Mouse (Mus musculus) retina, postnatal 7 days (tissue): ENCODE measurements around the gene Dclk2.

Experiments used
- DNase-seq: peaks from one replicate; pipeline ENCODE4 v3.0.0-alpha.2; 2012; ENCODE audit warnings: low read depth, low spot score

Gene Dclk2

GRCm38 (mm10) chr3:86920343-86921083, at the start of gene Dclk2:
Gene Dclk2 (minus strand): TSS chr3:86920852.
- DNase-seq = peak; percentile 61

GRCm38 (mm10) chr3:86962665-86963435, 42.2 kb upstream of the Dclk2 start:
- DNase-seq = no peak

GRCm38 (mm10) chr3:86961395-86961669, 40.7 kb upstream of the Dclk2 start:
- no peak for DNase-seq

DNA sequence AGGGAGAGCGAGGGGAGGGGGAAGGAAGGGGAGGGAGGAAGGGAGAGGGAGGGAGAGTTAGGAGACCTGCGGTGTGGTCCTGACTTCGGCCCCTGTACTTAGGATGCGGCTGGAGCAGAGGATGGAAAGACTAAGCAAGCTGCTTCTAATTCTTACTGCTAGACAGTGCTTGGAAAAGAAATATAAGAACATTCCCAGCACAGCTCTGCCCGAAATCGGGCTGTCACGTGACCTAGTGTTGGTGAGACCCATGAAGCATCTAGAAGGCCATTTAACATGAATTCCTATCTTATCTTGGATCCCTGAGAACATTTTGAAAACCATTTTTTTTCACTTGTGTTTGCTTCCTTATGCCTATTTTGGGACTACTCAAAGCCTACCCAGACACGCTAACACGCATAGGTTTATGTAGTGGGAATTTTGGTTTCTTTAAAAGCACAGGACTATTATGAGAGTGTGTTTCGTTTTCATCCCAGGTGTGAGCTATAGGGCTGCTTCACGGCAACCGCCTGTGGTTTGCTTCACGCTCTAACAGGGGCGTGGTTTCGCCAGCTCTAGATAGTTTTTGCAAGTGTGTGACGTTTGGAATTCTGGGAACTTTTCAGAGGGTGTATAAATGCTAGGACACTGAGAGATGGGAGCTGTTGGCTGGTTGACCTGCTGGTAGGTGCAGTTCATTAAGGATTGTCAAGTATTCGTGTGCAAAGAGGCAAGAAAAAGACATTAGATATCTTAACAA, 40.2 kb upstream of the Dclk2 start:
- DNase-seq = no peak

DNA sequence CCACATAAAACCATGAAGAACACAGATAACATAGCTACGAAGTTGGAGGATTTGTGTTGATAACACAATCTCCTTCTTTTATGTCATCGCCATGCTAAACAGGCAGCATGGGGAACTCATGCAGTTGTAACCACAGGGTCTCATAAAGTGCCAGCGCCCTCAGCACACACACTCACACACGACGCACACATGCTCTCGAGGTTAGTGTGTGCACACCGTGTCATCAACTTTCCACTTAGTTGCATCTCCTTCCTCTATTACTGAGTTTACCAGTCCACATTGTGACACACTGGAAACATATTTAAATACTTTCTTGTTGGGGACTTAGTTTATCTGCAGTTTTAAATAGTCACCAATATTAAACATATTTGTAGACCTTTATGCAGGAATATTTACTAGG, 38.4 kb upstream of the Dclk2 start:
- no peak for DNase-seq

DNA sequence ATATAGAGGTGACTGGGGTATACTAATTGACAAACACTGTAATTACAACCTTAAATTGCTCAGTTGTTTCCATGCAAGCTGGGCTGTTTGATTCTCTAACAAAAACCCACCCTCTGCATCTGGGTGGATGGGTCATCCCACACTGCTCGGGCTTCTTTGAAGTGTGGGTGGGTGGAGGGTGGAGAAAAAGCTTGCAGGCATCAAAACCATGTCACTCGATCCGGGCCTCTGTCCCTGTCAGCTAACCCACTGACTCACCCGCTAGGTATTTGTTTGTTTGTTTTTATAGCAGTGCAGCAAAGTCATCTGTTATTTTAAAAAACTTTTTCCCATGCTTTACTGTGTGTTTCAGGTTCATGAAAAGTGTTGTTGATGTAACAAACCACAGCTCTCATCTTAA, 34.7 kb upstream of the Dclk2 start:
- no peak for DNase-seq

- no peak for DNase-seq
Observed at GRCm38 (mm10) chr3:86954521-86954920, 33.9 kb upstream of the Dclk2 start.

- DNase-seq = no peak
Observed at GRCm38 (mm10) chr3:86953819-86954218, 33.2 kb upstream of the Dclk2 start.

DNA sequence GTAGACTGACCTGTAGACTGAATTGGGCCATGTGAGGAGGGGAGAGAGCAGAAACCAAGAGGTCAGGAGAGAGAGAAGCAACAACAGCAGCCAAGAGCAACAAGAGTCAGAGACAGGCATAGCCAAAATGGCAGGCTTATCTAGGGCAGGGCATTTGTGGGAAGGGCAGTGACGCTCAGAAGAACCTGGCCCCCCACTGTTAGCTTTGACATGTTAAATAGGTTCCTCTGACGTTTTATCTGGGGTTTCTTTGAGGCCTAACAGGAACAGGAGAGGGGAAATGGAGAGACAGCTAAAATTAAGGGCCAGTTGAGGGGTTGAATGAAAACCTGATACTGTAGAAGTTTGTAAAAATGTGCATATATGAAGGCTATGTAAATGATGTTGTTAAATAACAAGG, 30.0 kb upstream of the Dclk2 start:
- no peak for DNase-seq

DNA sequence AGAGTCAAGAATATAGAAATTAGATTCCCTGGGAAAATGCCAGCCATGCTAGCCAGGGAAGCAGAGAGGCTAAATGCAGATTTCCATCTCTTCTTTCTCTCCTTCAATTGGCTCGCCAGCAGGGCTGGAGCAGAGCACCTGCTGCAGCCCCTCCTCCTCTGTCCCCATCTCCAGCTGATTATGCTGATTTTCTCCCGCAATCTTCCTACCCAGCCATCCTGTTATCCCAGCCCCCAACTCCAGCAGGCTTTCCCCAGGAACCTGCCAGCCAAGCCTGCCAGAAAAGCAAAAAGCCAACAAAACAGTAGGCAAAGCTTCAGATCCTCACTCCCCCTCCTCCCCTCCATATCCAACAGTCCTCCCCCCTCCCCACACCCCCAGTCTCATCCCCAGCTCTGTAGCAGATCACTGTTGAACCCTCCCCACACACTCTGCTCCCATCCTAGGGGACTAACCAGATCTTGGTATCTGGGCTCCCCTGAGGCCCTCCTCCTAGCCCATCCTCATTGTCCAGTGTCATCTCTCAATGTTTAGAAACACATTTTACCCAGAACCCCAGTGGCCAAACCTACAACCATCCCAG, 15.7 kb upstream of the Dclk2 start:
- no peak for DNase-seq

- no peak for DNase-seq
Observed at GRCm38 (mm10) chr3:86933446-86933845, 12.8 kb upstream of the Dclk2 start.

- DNase-seq = no peak
Observed at GRCm38 (mm10) chr3:86923686-86924085, 3.0 kb upstream of the Dclk2 start.

DNA sequence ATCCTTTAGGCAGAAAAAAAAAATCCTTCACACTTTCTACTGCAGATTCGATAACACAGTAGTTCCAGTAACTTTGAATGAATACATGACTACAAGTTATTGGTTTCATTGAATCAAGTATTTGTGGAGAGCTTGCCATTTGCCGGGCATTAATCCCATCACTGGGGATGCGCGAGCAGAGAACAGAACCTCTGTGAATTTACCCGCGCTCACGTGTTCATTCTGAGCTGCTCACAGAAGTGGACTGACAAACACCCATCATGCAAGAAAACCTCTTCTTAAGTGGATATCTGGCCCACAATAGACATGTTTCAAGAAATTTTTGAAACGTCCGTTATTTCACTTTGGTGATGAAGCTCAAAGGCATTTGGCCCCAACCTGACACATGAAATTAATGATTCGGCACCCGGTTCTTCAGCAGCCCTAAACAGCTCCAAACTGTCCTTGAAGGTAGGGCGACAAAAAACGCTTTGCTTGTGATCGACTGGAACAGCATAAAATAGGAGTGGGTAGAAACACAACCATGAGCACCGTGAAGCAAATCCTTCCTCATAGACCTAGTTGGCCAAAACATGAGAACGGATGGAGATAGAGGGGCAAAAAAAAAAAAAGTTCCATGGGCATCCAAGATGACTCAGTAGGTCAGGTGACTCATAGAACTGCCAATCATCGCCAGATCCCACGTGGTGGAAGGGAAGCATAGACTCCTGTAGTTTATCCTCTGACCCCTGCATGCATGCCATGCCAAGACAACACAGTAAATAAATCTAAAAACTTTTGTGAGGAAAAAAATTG, 726 bp upstream of the Dclk2 start:
- no peak for DNase-seq

DNA sequence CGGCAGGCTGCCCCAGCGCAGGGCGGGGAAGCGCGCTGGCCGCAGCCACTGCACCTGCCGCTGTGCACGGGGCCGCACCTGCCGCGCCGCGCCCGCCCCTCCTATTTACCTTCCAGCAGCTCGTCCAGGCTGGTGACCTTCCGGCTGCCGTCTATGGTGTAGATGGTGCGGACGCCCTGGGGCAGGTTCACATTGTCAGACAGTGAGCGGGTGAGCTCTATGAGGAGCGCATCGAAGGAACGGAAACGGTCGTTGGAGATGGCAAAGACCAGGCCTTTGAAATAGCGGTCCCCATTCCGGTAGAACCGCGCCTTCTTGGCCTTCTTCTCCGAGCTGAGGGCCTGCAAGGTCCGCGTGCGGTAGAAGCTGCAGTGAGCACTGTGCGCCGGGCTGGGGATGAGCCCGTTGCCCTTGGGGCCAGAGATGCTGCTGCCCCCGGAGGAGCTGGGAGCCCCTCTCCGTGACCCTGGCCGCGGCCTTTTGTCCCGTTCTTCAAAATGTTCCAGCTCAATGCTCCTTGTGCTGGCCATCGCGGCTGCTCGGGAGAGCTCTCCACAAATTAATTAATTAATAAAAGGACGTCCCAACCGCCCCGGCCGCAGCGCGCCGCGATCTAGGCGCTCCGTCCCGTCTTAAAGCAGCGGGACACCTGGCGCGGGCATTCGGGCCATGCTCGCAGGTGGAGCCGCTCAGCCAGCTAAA, 860 bp downstream of the Dclk2 start:
- DNase-seq = peak; percentile 21

GRCm38 (mm10) chr3:86917048-86917447, 3.6 kb downstream of the Dclk2 start:
- DNase-seq = no peak

- no peak for DNase-seq
Observed at GRCm38 (mm10) chr3:86916626-86917025, 4.0 kb downstream of the Dclk2 start.

- no peak for DNase-seq
Observed at GRCm38 (mm10) chr3:86915291-86915690, 5.4 kb downstream of the Dclk2 start.

DNA sequence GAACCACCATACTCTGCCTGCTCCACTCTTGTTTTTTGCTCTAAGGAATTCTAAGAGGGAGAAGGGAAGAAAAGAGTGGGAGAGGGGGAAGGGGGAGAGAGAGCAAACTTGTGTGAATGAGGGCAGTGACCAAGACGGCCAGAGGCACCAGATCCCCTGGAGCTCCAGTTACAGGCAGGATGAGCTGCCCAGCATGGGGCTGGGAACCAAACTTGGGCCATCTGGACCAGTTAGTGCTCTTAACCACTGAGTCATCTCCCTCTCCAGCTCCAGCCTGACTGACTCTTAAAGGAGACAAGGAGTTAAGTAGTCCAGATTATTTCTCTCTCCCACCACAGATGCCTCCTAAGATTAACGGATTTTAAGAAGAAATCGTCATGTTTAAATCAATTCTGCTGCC, 6.3 kb downstream of the Dclk2 start:
- DNase-seq = no peak

- no peak for DNase-seq
Observed at GRCm38 (mm10) chr3:86898366-86898765, 22.3 kb downstream of the Dclk2 start.

GRCm38 (mm10) chr3:86897551-86897950, 23.1 kb downstream of the Dclk2 start:
- no peak for DNase-seq

- DNase-seq = no peak
Observed at GRCm38 (mm10) chr3:86897066-86897465, 23.6 kb downstream of the Dclk2 start.
